Mouse (Mus musculus) stomach, postnatal 0 days (tissue): ENCODE data around the gene Rtp4.

Source experiments
- CTCF ChIP-seq: IDR thresholded peaks from 2 replicates; pipeline ENCODE4 v1.5.1; 2016; ENCODE audit warnings: antibody characterized with exemption, low read depth, mild to moderate bottlenecking, moderate library complexity
- EP300 ChIP-seq: optimal IDR thresholded peaks from 2 replicates; pipeline ENCODE3; 2016; ENCODE audit warnings: antibody characterized with exemption

DNA sequence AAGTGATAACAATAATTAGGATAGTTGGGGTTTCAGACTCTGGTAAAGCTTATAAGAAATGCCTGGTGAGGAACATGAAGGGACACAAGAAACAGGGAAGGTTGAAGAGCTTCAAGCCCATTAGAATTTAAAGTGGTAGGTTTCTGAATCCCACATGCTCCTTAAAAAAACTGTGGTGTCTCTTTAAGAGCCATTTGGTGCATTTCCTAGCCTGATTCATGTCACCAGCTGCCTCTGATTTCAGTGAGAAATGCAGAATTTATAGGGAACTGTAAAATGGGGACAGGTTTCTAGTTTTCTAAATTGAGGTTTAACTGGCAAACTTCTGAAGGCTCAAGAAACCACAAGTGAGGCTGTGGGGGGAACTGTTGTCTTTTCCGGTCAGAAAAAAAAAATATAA, 320 bp upstream of the Rtp4 start:
- no peak for TF ChIP-seq CTCF
- no peak for TF ChIP-seq EP300
